Mouse (Mus musculus): ENCODE results near the gene Cspg4. TPM values are rescaled to one million over a fixed set of nuclear protein-coding genes. Genes with fewer than 3 reads are reported as not detected.

Gene Cspg4
- polyA plus RNA-seq, 1 experiment from 2014 or later = 6.0 TPM

DNA sequence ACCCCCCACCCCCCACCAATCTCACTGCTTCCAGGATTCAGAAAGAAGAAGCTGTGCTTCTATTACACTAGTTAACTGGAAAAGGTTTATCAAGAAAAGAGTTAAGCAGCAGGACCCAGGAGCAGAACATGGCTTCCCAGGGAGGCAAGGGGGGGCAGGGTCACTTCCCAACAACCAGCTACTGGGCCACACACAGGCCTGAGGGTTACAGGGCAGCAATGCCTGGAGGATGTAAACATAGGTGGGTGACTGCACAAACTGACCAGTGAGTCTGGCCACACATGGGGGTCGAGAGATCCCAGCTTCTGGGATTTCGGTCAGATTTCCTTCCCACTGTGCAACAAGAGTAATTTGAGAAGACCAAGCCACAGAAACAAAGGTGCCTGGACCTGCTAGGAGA, 52.3 kb downstream of the Cspg4 start:
- Histone ChIP-seq H3K9ac (no peak overlapping the region), H3K27me3 (no peaks in the 10 kb centered on the region)
- 81% methylated on average over 2 of the region's 2 CpGs for WGBS

DNA sequence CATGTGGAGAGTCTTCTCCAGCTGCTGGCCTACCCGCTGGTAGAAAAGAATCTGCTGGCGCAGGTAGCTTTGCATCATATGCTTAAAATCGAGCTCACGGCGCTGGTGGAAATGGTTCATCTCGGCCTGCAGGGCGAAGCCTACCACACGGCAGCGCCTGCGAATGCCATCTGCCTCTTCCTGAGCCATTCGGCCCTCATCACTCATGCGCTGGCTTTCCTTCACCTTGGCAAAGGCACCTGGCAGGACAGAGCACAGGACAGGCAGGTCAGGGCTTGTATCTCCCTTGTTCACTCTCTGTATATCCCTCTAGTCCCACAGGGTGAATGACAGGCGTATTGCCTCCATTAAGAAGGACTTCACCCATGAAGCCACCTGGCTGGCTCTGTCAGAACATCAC, 53.6 kb downstream of the Cspg4 start:
- peaks cover 5% of the 10 kb centered on the region for H3K4me1 ChIP-seq (replicated peaks)
- H3K9me3 ChIP-seq = no peaks in the 10 kb centered on the region; the same call in 1 of the 2 replicates
- H3K27ac ChIP-seq (replicated peaks) = no peak overlapping the region
- no peak overlapping the region for H3K4me3 ChIP-seq
- no peak overlapping the region for H3K4me2 ChIP-seq
- H3K9ac ChIP-seq = no peak overlapping the region
- WGBS = 97% methylated on average over 13 of the region's 13 CpGs
- H3K36me3 ChIP-seq = peaks cover 21% of the 10 kb centered on the region; the same call in 1 of the 2 replicates
- ATAC-seq (ENCODE audit: low read depth) = no peak
- H3K27me3 ChIP-seq = no peaks in the 10 kb centered on the region

More for the DNA sequence above, 52.3 kb downstream of the Cspg4 start:
- Histone ChIP-seq H3K27ac (replicated peaks) (no peak overlapping the region), H3K9me3 (no peaks in the 10 kb centered on the region; the same call in 1 of the 2 replicates), H3K36me3 (peaks cover 19% of the 10 kb centered on the region; the same call in 1 of the 2 replicates), H3K4me1 (replicated peaks) (no peaks in the 10 kb centered on the region), H3K4me2 (no peak overlapping the region), H3K4me3 (no peak overlapping the region)
- ATAC-seq (ENCODE audit: low read depth) = no peak

GRCm38 (mm10) chr9:56922746-56923145, 57.9 kb downstream of the Cspg4 start:
- peaks cover 18% of the 10 kb centered on the region; the same call in 1 of the 2 replicates for H3K36me3 ChIP-seq
- H3K4me1 ChIP-seq (replicated peaks) = peaks cover 46% of the 10 kb centered on the region
- ATAC-seq (ENCODE audit: low read depth) = no peak
- no peak overlapping the region for H3K9ac ChIP-seq
- H3K27me3 ChIP-seq = no peaks in the 10 kb centered on the region
- H3K4me2 ChIP-seq = peak overlapping the region; percentile 85; the same call in 1 of the 2 replicates
- H3K27ac ChIP-seq (replicated peaks) = no peak overlapping the region
- WGBS = 96% methylated on average over 4 of the region's 4 CpGs
- H3K9me3 ChIP-seq = no peaks in the 10 kb centered on the region; the same call in 1 of the 2 replicates
- no peak overlapping the region for H3K4me3 ChIP-seq

GRCm38 (mm10) chr9:56923841-56924650, 59.2 kb downstream of the Cspg4 start:
- Histone ChIP-seq H3K9me3 (no peaks in the 10 kb centered on the region; the same call in 1 of the 2 replicates), H3K27ac (replicated peaks) (no peak overlapping the region), H3K4me3 (peak overlapping the region; percentile 13), H3K36me3 (peaks cover 10% of the 10 kb centered on the region; the same call in 1 of the 2 replicates), H3K27me3 (peaks cover 6% of the 10 kb centered on the region; the same call in 1 of the 2 replicates), H3K4me2 (peak overlapping the region; percentile 85), H3K9ac (peak overlapping the region; percentile 49), H3K4me1 (replicated peaks) (peaks cover 55% of the 10 kb centered on the region)
- WGBS = 74% methylated on average over 8 of the region's 8 CpGs
- ATAC-seq (ENCODE audit: low read depth) = no peak

DNA sequence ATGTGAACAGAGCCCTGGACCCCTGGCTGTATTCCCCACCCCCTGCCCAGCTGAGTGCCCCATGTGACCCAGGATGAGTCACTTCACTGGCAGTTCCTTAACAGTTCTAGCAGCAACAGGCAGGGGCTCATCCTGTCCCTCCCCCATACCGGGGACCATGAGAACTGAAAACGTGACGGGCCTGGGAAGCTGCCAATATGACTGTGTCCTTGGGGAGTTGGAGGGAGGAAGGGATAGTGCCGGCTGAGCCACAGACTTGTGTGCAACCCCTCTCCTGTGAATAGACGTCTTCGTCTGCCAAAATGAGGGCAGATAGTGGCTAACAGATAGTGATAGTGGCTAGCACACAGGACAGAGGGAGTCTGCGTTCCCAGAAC, 59.8 kb downstream of the Cspg4 start:
- Histone ChIP-seq H3K9ac (peak overlapping the region; percentile 49), H3K4me2 (peak overlapping the region; percentile 85), H3K4me3 (peak overlapping the region; percentile 13), H3K27me3 (peaks cover 11% of the 10 kb centered on the region), H3K9me3 (no peaks in the 10 kb centered on the region; the same call in 1 of the 2 replicates), H3K27ac (replicated peaks) (peak overlapping the region; percentile 47; the same call in 1 of the 2 replicates), H3K36me3 (peaks cover 10% of the 10 kb centered on the region; the same call in 1 of the 2 replicates), H3K4me1 (replicated peaks) (peaks cover 55% of the 10 kb centered on the region)
- ATAC-seq (ENCODE audit: low read depth) = no peak
- WGBS = 21% methylated on average over 7 of the region's 7 CpGs

GRCm38 (mm10) chr9:56925291-56926024, 60.6 kb downstream of the Cspg4 start:
- no peak overlapping the region; the same call in 1 of the 2 replicates for H3K9ac ChIP-seq
- no peak for ATAC-seq (ENCODE audit: low read depth)
- H3K4me2 ChIP-seq = peak overlapping the region; percentile 85
- H3K4me1 ChIP-seq (replicated peaks) = peaks cover 55% of the 10 kb centered on the region
- H3K27ac ChIP-seq (replicated peaks) = peak overlapping the region; percentile 47; the same call in 1 of the 2 replicates
- H3K36me3 ChIP-seq = peaks cover 10% of the 10 kb centered on the region; the same call in 1 of the 2 replicates
- 80% methylated on average over 26 of the region's 26 CpGs for WGBS
- peak overlapping the region; percentile 13 for H3K4me3 ChIP-seq
- peaks cover 18% of the 10 kb centered on the region for H3K27me3 ChIP-seq
- H3K9me3 ChIP-seq = no peaks in the 10 kb centered on the region; the same call in 1 of the 2 replicates

GRCm38 (mm10) chr9:56926025-56926360, 61.2 kb downstream of the Cspg4 start:
- no peaks in the 10 kb centered on the region; the same call in 1 of the 2 replicates for H3K9me3 ChIP-seq
- 94% methylated on average over 10 of the region's 10 CpGs for WGBS
- H3K4me3 ChIP-seq = no peak overlapping the region
- H3K4me1 ChIP-seq (replicated peaks) = peaks cover 55% of the 10 kb centered on the region
- peak overlapping the region; percentile 85 for H3K4me2 ChIP-seq
- no peak overlapping the region for H3K9ac ChIP-seq
- peaks cover 10% of the 10 kb centered on the region; the same call in 1 of the 2 replicates for H3K36me3 ChIP-seq
- ATAC-seq (ENCODE audit: low read depth) = no peak
- H3K27ac ChIP-seq (replicated peaks) = no peak overlapping the region
- H3K27me3 ChIP-seq = peaks cover 19% of the 10 kb centered on the region

DNA sequence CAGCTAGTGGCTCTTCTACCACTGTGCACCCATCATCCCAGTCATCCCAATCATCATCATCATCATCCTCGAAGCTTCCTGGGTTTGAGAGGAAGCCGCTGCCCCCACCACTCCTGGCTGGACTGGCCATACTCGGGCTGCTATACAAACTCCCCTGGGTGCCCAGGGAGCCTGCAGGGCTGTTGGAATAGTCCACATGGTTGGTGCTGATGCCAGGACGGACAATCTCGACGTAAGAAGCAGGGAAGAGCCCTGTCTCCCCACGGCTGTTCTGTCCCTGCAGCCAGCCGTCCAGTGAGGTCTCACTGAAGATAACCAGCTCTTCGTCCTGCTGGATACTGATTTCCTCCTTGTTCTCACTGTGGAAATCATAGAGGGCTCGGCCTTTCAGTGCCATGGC, 61.6 kb downstream of the Cspg4 start:
- peaks cover 19% of the 10 kb centered on the region for H3K27me3 ChIP-seq
- no peak for ATAC-seq (ENCODE audit: low read depth)
- H3K36me3 ChIP-seq = peaks cover 10% of the 10 kb centered on the region; the same call in 1 of the 2 replicates
- WGBS = 84% methylated on average over 10 of the region's 10 CpGs
- H3K4me1 ChIP-seq (replicated peaks) = peaks cover 55% of the 10 kb centered on the region
- peak overlapping the region; percentile 85 for H3K4me2 ChIP-seq
- H3K27ac ChIP-seq (replicated peaks) = no peak overlapping the region
- no peak overlapping the region for H3K9ac ChIP-seq
- peak overlapping the region; percentile 65 for H3K4me3 ChIP-seq
- no peaks in the 10 kb centered on the region; the same call in 1 of the 2 replicates for H3K9me3 ChIP-seq

DNA sequence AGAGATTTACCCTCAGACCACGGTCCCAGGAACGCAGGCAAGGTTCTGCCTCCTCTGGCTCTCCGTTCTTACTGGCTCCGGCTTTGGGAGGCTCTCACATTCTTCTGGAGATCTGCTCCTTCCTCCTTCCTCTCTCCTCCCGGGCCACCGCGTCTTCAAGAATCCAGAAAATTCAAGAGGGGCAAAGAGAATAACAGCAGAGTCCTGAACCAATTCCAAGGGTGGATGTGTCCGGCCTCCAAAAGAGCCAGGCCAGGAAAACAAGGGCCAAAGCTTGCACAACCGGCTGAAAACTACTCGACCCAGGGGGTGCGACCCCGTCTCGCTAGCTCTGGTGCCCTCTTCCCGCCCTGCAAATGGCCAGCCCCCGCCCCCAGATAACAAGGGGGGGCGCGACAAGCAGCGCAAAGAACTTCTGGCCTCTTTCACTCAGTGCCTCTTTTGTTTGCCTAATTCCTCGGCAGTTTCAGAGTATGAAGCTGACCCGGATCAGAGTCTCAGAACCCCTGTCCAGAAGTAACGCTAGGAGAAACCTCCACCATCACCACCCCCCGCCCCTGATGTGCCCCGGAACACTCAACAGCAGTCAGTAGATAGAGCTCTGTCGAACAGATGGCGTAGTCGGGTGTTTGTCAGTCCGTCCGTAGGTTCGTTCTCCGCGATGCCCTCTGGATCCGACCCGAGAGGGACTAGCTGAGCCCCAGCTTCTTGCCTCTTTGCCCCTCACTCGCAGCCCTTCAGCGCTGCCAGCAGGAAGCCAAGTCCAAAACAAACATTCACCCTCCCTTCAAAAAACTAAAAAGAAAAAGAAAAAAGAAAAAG, 62.6 kb downstream of the Cspg4 start:
- peaks cover 55% of the 10 kb centered on the region for H3K4me1 ChIP-seq (replicated peaks)
- H3K4me3 ChIP-seq = peak overlapping the region; percentile 65
- H3K36me3 ChIP-seq = no peaks in the 10 kb centered on the region
- under 1% methylated on average over 35 of the region's 35 CpGs for WGBS
- peak; percentile 28; the same call in 1 of the 2 replicates for ATAC-seq (ENCODE audit: low read depth)
- H3K27ac ChIP-seq (replicated peaks) = peak overlapping the region; percentile 86
- H3K4me2 ChIP-seq = peak overlapping the region; percentile 85
- H3K9me3 ChIP-seq = no peaks in the 10 kb centered on the region
- H3K27me3 ChIP-seq = peaks cover 19% of the 10 kb centered on the region
- peak overlapping the region; percentile 78 for H3K9ac ChIP-seq

- H3K4me3 ChIP-seq = peak within 1 kb of the TSS; percentile 65
- H3K36me3 ChIP-seq = no peaks in the 10 kb centered on the region
- H3K27me3 ChIP-seq = peaks cover 19% of the 10 kb centered on the region
- H3K4me2 ChIP-seq = peak within 1 kb of the TSS; percentile 85
- H3K9me3 ChIP-seq = no peaks in the 10 kb centered on the region
- peaks cover 53% of the 10 kb centered on the region for H3K4me1 ChIP-seq (replicated peaks)
- H3K27ac ChIP-seq (replicated peaks) = peak within 1 kb of the TSS; percentile 86
- under 1% methylated on average over 50 of the region's 50 CpGs for WGBS
- peak within 1 kb of the TSS; percentile 78 for H3K9ac ChIP-seq
- peak; percentile 83 for ATAC-seq (ENCODE audit: low read depth)
These were observed 63.4 kb downstream of the Cspg4 start, which contains the start of gene Snx33 for GRCm38 (mm10) chr9:56928041-56928811. TSS of gene Snx33 (minus strand) at chr9:56928371.

DNA sequence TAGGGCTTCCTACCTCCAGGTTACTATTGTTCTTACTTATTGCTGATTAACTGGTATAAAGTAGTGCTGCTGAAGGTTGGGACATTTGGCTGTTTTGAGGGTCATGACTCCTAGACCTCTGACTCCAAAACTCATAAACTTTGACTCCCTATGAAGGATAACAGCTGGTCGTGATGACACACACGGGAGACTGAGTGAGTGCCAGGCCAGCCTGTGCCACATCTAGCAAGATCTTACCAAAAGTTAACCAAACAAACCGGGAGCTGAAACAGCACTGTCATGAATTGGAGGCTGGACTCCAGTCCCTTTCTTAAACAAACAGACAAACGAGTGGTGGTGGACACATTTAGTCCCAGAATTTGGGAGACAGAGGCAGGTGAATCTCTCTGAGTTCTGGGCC, 64.7 kb downstream of the Cspg4 start:
- Histone ChIP-seq H3K27me3 (peaks cover 19% of the 10 kb centered on the region), H3K9me3 (no peaks in the 10 kb centered on the region), H3K27ac (replicated peaks) (no peak overlapping the region), H3K4me1 (replicated peaks) (peaks cover 41% of the 10 kb centered on the region), H3K4me3 (no peak overlapping the region), H3K9ac (no peak overlapping the region), H3K36me3 (no peaks in the 10 kb centered on the region), H3K4me2 (no peak overlapping the region)
- no peak for ATAC-seq (ENCODE audit: low read depth)
- whole genome bisulfite sequencing = 68% methylated on average over 4 of the region's 4 CpGs
